Mouse (Mus musculus): ENCODE results near the gene Myh4. TPM values are rescaled to one million over a fixed set of nuclear protein-coding genes. Genes with fewer than 3 reads are reported as not detected.

Myh4 gene
- total RNA-seq, 2 experiments from 2014 or later, result 26,473 to 29,006 TPM

Other genes with a start within 250 kb of the Myh4 start
- gene Tmem220, start 212.9 kb upstream of the Myh4 start, total RNA-seq (2021), result under 1 TPM; 0.49 to 0.64 TPM
- gene Adprm, start 185.4 kb upstream of the Myh4 start, total RNA-seq (2021), result 1 to 10 TPM; 6.5 to 8.2 TPM
- gene Sco1, start 185.4 kb upstream of the Myh4 start, total RNA-seq (2021), result 1 to 10 TPM; 6.6 to 6.7 TPM
- 10 to 100 TPM in 1 of 2 experiments, 1 to 10 TPM in 1; 7.7 to 11.8 TPM for gene Myh3, start 159.7 kb upstream of the Myh4 start, total RNA-seq (2021)
- gene Myh2, start 67.0 kb upstream of the Myh4 start, total RNA-seq (2021), result 1,000 to 10,000 TPM; 1,281 to 1,857 TPM
- gene Myh1, start 38.0 kb upstream of the Myh4 start, total RNA-seq (2021), result 1,000 to 10,000 TPM; 2,071 to 3,124 TPM
- gene Myh8, start 39.1 kb downstream of the Myh4 start, total RNA-seq (2021), result 100 to 1,000 TPM; 268 to 306 TPM
- 1 to 10 TPM; 3.5 to 4.1 TPM for gene Myh13, start 83.6 kb downstream of the Myh4 start, total RNA-seq (2021)
- gene Gas7, start 217.4 kb downstream of the Myh4 start, total RNA-seq (2021), result 10 to 100 TPM in 1 of 2 experiments, 1 to 10 TPM in 1; 6.9 to 10.2 TPM